Mouse (Mus musculus): Measurements from ENCODE around the gene Zdhhc21. TPM values are rescaled to one million over a fixed set of nuclear protein-coding genes. Genes with fewer than 3 reads are reported as not detected.

The Zdhhc21 gene
- total RNA-seq, 2 experiments from 2014 or later = 58.9 to 64.4 TPM

- no peak for DNase-seq (ENCODE audit: low spot score in 2 of 2)
- intact Hi-C loops (cut with DNase I) = no loop called here
These were observed 7.4 kb upstream of the Zdhhc21 start for GRCm38 (mm10) chr4:82867111-82867510.

- no peak for DNase-seq (ENCODE audit: low spot score in 2 of 2)
- intact Hi-C loops (cut with DNase I) = no loop called here
These were observed 5.4 kb upstream of the Zdhhc21 start for GRCm38 (mm10) chr4:82864974-82865699.

GRCm38 (mm10) chr4:82863316-82863715 lies 3.6 kb upstream of the Zdhhc21 start:
- DNase-seq (ENCODE audit: low spot score in 2 of 2) = no peak
- intact Hi-C loops (cut with DNase I) = no loop called here

- intact Hi-C loops (cut with DNase I) = no loop called here
- DNase-seq (ENCODE audit: low spot score in 2 of 2) = no peak
These were observed 1.7 kb upstream of the Zdhhc21 start for GRCm38 (mm10) chr4:82861451-82861850.

- intact Hi-C loops (cut with DNase I) = no loop called here
- no peak for DNase-seq (ENCODE audit: low spot score in 2 of 2)
These were observed 808 bp upstream of the Zdhhc21 start for GRCm38 (mm10) chr4:82860566-82860965.

GRCm38 (mm10) chr4:82858431-82859010 lies 1.2 kb downstream of the Zdhhc21 start:
- DNase-seq (ENCODE audit: low spot score in 2 of 2) = no peak
- intact Hi-C loops (cut with DNase I) = no loop called here

- DNase-seq (ENCODE audit: low spot score in 2 of 2) = no peak
- intact Hi-C loops (cut with DNase I) = no loop called here
These were observed 2.8 kb downstream of the Zdhhc21 start for GRCm38 (mm10) chr4:82856986-82857385.

GRCm38 (mm10) chr4:82853809-82854208 lies 5.9 kb downstream of the Zdhhc21 start:
- peak in 1 of 2 experiments; percentile 55 for DNase-seq (ENCODE audit: low spot score in 2 of 2)

GRCm38 (mm10) chr4:82848552-82849234 lies 11.1 kb downstream of the Zdhhc21 start:
- DNase-seq (ENCODE audit: low spot score in 2 of 2) = no peak
- intact Hi-C loops (cut with DNase I) = no loop called here

More at GRCm38 (mm10) chr4:82853809-82854208, 5.9 kb downstream of the Zdhhc21 start:
- intact Hi-C loops (cut with DNase I) = loop anchor here (5.0 kb wide), 1 partner anchor 78 kb away; no protein-coding TSS in a partner anchor

- no peak for DNase-seq (ENCODE audit: low spot score in 2 of 2)
These were observed 22.1 kb downstream of the Zdhhc21 start for GRCm38 (mm10) chr4:82837526-82838240.

GRCm38 (mm10) chr4:82831155-82831554 lies 28.6 kb downstream of the Zdhhc21 start:
- DNase-seq (ENCODE audit: low spot score in 2 of 2) = no peak
- intact Hi-C loops (cut with DNase I) = no loop called here

More at GRCm38 (mm10) chr4:82837526-82838240, 22.1 kb downstream of the Zdhhc21 start:
- intact Hi-C loops (cut with DNase I) = no loop called here

- DNase-seq (ENCODE audit: low spot score in 2 of 2) = no peak
- intact Hi-C loops (cut with DNase I) = no loop called here
These were observed 30.3 kb downstream of the Zdhhc21 start for GRCm38 (mm10) chr4:82829429-82829828.

GRCm38 (mm10) chr4:82827001-82827400 lies 32.8 kb downstream of the Zdhhc21 start:
- intact Hi-C loops (cut with DNase I) = no loop called here
- DNase-seq (ENCODE audit: low spot score in 2 of 2) = no peak

- DNase-seq (ENCODE audit: low spot score in 2 of 2) = no peak
- intact Hi-C loops (cut with DNase I) = no loop called here
These were observed 41.9 kb downstream of the Zdhhc21 start for GRCm38 (mm10) chr4:82817833-82818232.

GRCm38 (mm10) chr4:82816351-82816750 lies 43.4 kb downstream of the Zdhhc21 start:
- DNase-seq (ENCODE audit: low spot score in 2 of 2) = no peak
- intact Hi-C loops (cut with DNase I) = no loop called here

GRCm38 (mm10) chr4:82815296-82815695 lies 44.5 kb downstream of the Zdhhc21 start:
- intact Hi-C loops (cut with DNase I) = no loop called here
- DNase-seq (ENCODE audit: low spot score in 2 of 2) = no peak

- DNase-seq (ENCODE audit: low spot score in 2 of 2) = no peak
- intact Hi-C loops (cut with DNase I) = no loop called here
These were observed 46.4 kb downstream of the Zdhhc21 start for GRCm38 (mm10) chr4:82813356-82813755.

- DNase-seq (ENCODE audit: low spot score in 2 of 2) = no peak
- intact Hi-C loops (cut with DNase I) = loop anchor here (10.0 kb wide), 1 partner anchor 163 kb away; no protein-coding TSS in a partner anchor
These were observed 51.9 kb downstream of the Zdhhc21 start for GRCm38 (mm10) chr4:82807811-82808210.

GRCm38 (mm10) chr4:82806176-82806757 lies 53.5 kb downstream of the Zdhhc21 start:
- peak in 1 of 2 experiments; percentile 72 for DNase-seq (ENCODE audit: low spot score in 2 of 2)
- intact Hi-C loops (cut with DNase I) = loop anchor here (10.0 kb wide), 1 partner anchor 161 kb away; no protein-coding TSS in a partner anchor
